Mouse (Mus musculus) midbrain, postnatal 0 days (tissue): ENCODE results near the gene Wfdc8. TPM values are rescaled to one million over a fixed set of nuclear protein-coding genes. Genes with fewer than 3 reads are reported as not detected.
"Not testable (repeated sequence)": the region's sequence is repeated elsewhere in the genome, so short reads cannot be mapped to it uniquely, and the experiment has no call there.

ENCODE experiments used
- ATAC-seq: fragments of 200-750 bp; cut with Nextera tagmentation; 2 replicates; pipeline ENCODE4 v1.8.0; 2017; ENCODE audit warnings: moderate number of reproducible peaks, mild to moderate bottlenecking, moderate TSS enrichment, moderate library complexity; ENCODE audit not compliant: low FRiP score
- DNase-seq: peaks from one replicate; pipeline ENCODE4 v3.0.0-alpha.2; 2015; ENCODE audit warnings: low spot score
- H3K27ac ChIP-seq: fragments of 300-500 bp; sonication (generic); 2 replicates; pipeline ENCODE4 v1.5.1; 2014; ENCODE audit warnings: low read depth, mild to moderate bottlenecking, low read length, mixed read lengths
- H3K27me3 ChIP-seq: fragments of 300-500 bp; sonication (generic); 2 replicates; pipeline ENCODE4 v1.6.1; 2014; ENCODE audit warnings: low read length, control low read depth, mixed read lengths; ENCODE audit not compliant: insufficient read depth
- H3K36me3 ChIP-seq: fragments of 300-500 bp; sonication (generic); 2 replicates; pipeline ENCODE4 v1.6.1; 2014; ENCODE audit warnings: low read length, control low read depth, mixed read lengths; ENCODE audit not compliant: insufficient read depth
- H3K4me1 ChIP-seq: fragments of 300-500 bp; sonication (generic); 2 replicates; pipeline ENCODE4 v1.6.1; 2014; ENCODE audit warnings: mild to moderate bottlenecking, control low read depth, antibody characterized with exemption, low read length, mixed read lengths; ENCODE audit not compliant: insufficient read depth
- H3K4me2 ChIP-seq: fragments of 300-500 bp; sonication (generic); 2 replicates; pipeline ENCODE4 v1.6.1; 2014; ENCODE audit warnings: low read depth, mild to moderate bottlenecking, low read length, mixed read lengths; ENCODE audit not compliant: poor library complexity, severe bottlenecking
- H3K4me3 ChIP-seq: fragments of 300-500 bp; sonication (generic); 2 replicates; pipeline ENCODE4 v1.5.1; 2014; ENCODE audit warnings: low read depth, mild to moderate bottlenecking, low read length, moderate library complexity
- H3K9ac ChIP-seq: fragments of 300-500 bp; sonication (generic); replicated peaks from 2 replicates; pipeline ENCODE4 v1.6.1; 2014; ENCODE audit warnings: mild to moderate bottlenecking, low read length, moderate library complexity, mixed read lengths; ENCODE audit not compliant: poor library complexity, severe bottlenecking
- H3K9me3 ChIP-seq: fragments of 300-500 bp; sonication (generic); 2 replicates; pipeline ENCODE4 v1.6.1; 2016; ENCODE audit warnings: low read length, control low read depth
- CTCF ChIP-seq: IDR thresholded peaks from 2 replicates; pipeline ENCODE4 v1.5.1; 2016; ENCODE audit warnings: antibody characterized with exemption, mild to moderate bottlenecking
- WGBS: fragments of 180-500 bp; shearing (Covaris S2); extraction: QIAGEN DNeasy Blood & Tissue Kit; methylation state at CpG from one replicate; pipeline ENCODE4 v1.1.7; 2014; 5-methylcytosine and 5-hydroxymethylcytosine counted together
- polyA plus RNA-seq: library from polyadenylated mRNA; unstranded; fragments of >200 nt; fragmentation: Nextera tagmentation; extraction: Ambion mirVana; gene quantifications from 2 replicates; pipeline ENCODE4 v1.2.1, GENCODE M21; 2015
- total RNA-seq: library from RNA; depleted of rRNA; stranded (reverse); fragments of >200 nt; gene quantifications from 2 replicates; pipeline ENCODE4 v1.2.3, GENCODE M21; 2014; rRNA removed

The Wfdc8 gene
- 0.28 TPM in 1 of 2 replicates, not detected in the other for total RNA-seq
- polyA plus RNA-seq, result not detected in 2 replicates

GRCm38 (mm10) chr2:164613471-164613870 is at the start of gene Wfdc8, which contains the start of gene Wfdc6b:
Gene Wfdc8, minus strand, starts transcription at chr2:164613626.
Gene Wfdc6b, plus strand, starts transcription at chr2:164613522.
- H3K36me3 ChIP-seq, H3K9me3 ChIP-seq, H3K9ac ChIP-seq, DNase-seq, ATAC-seq, H3K4me1 ChIP-seq, H3K27me3 ChIP-seq, H3K4me3 ChIP-seq, H3K27ac ChIP-seq, H3K4me2 ChIP-seq: not testable (repeated sequence)
- 52% methylated on average over 8 of the region's 8 CpGs for WGBS

- ATAC-seq (no peak), DNase-seq (no peak)
- Histone ChIP-seq H3K27ac (no peak within 1 kb of the TSS), H3K9me3 (no peaks in the 10 kb centered on the region), H3K27me3 (no peaks in the 10 kb centered on the region), H3K9ac (no peak within 1 kb of the TSS), H3K4me1 (no peaks in the 10 kb centered on the region), H3K36me3 (no peaks in the 10 kb centered on the region), H3K4me2 (no peak within 1 kb of the TSS), H3K4me3 (no peak within 1 kb of the TSS)
- TF ChIP-seq CTCF, result no peak
- 82% methylated on average over 9 of the region's 9 CpGs for WGBS
These were observed 43.1 kb upstream of the Wfdc8 start, which contains the start of gene Wfdc9 for GRCm38 (mm10) chr2:164656483-164656882. Gene Wfdc9, minus strand, starts transcription at chr2:164656583.

GRCm38 (mm10) chr2:164655858-164656257 is 42.4 kb upstream of the Wfdc8 start, which contains the start of gene Wfdc10:
Gene Wfdc10, plus strand, starts transcription at chr2:164656046.
- TF ChIP-seq CTCF, result peak; percentile 82

GRCm38 (mm10) chr2:164641881-164642673 is 28.7 kb upstream of the Wfdc8 start:
- no peaks in the 10 kb centered on the region for H3K4me1 ChIP-seq
- ATAC-seq (no peak), DNase-seq (peak; percentile 5)
- H3K4me2 ChIP-seq, result no peak overlapping the region
- H3K27me3 ChIP-seq, result no peaks in the 10 kb centered on the region
- H3K9ac ChIP-seq, result no peak overlapping the region
- H3K4me3 ChIP-seq, result no peak overlapping the region
- H3K36me3 ChIP-seq, result no peaks in the 10 kb centered on the region
- no peak overlapping the region for H3K27ac ChIP-seq
- H3K9me3 ChIP-seq, result no peaks in the 10 kb centered on the region; the same call in 1 of the 2 replicates
- no peak for TF ChIP-seq CTCF
- WGBS, result 66% methylated on average over 13 of the region's 13 CpGs

More at GRCm38 (mm10) chr2:164655858-164656257, 42.4 kb upstream of the Wfdc8 start, which contains the start of gene Wfdc10:
- H3K4me3 ChIP-seq, result no peak within 1 kb of the TSS
- H3K9ac ChIP-seq, result no peak within 1 kb of the TSS
- no peaks in the 10 kb centered on the region for H3K36me3 ChIP-seq
- no peaks in the 10 kb centered on the region for H3K9me3 ChIP-seq
- H3K27me3 ChIP-seq, result no peaks in the 10 kb centered on the region
- DNase-seq (peak; percentile 41), ATAC-seq (no peak)
- H3K27ac ChIP-seq, result no peak within 1 kb of the TSS
- no peaks in the 10 kb centered on the region for H3K4me1 ChIP-seq
- no peak within 1 kb of the TSS for H3K4me2 ChIP-seq
- WGBS, result 18% methylated on average over 11 of the region's 11 CpGs

GRCm38 (mm10) chr2:164641129-164641528 is 27.7 kb upstream of the Wfdc8 start:
- no peaks in the 10 kb centered on the region for H3K9me3 ChIP-seq
- H3K4me2 ChIP-seq, result no peak overlapping the region
- DNase-seq (no peak), ATAC-seq (no peak)
- H3K36me3 ChIP-seq, result no peaks in the 10 kb centered on the region
- H3K4me3 ChIP-seq, result no peak overlapping the region
- 68% methylated on average over 7 of the region's 7 CpGs for WGBS
- TF ChIP-seq CTCF, result no peak
- H3K4me1 ChIP-seq, result no peaks in the 10 kb centered on the region
- no peak overlapping the region for H3K27ac ChIP-seq
- no peak overlapping the region for H3K9ac ChIP-seq
- no peaks in the 10 kb centered on the region for H3K27me3 ChIP-seq

- no peaks in the 10 kb centered on the region for H3K27me3 ChIP-seq
- H3K9ac ChIP-seq, result no peak within 1 kb of the TSS
- no peak within 1 kb of the TSS for H3K27ac ChIP-seq
- H3K4me2 ChIP-seq, result no peak within 1 kb of the TSS
- no peaks in the 10 kb centered on the region for H3K4me1 ChIP-seq
- TF ChIP-seq CTCF, result no peak
- WGBS, result 90% methylated on average over 3 of the region's 3 CpGs
- no peaks in the 10 kb centered on the region for H3K9me3 ChIP-seq
- no peaks in the 10 kb centered on the region for H3K36me3 ChIP-seq
- ATAC-seq (no peak), DNase-seq (no peak)
- H3K4me3 ChIP-seq, result no peak within 1 kb of the TSS
These were observed 25.3 kb upstream of the Wfdc8 start, which contains the start of gene Wfdc16 for GRCm38 (mm10) chr2:164638696-164639095. Gene Wfdc16, minus strand, starts transcription at chr2:164638796.
